Mouse (Mus musculus): Measurements from ENCODE around the gene Bud31. TPM values are rescaled to one million over a fixed set of nuclear protein-coding genes. Genes with fewer than 3 reads are reported as not detected.

Bud31 gene
- total and polyA plus RNA-seq, 2 experiments from 2014 or later, result 127 to 166 TPM

DNA sequence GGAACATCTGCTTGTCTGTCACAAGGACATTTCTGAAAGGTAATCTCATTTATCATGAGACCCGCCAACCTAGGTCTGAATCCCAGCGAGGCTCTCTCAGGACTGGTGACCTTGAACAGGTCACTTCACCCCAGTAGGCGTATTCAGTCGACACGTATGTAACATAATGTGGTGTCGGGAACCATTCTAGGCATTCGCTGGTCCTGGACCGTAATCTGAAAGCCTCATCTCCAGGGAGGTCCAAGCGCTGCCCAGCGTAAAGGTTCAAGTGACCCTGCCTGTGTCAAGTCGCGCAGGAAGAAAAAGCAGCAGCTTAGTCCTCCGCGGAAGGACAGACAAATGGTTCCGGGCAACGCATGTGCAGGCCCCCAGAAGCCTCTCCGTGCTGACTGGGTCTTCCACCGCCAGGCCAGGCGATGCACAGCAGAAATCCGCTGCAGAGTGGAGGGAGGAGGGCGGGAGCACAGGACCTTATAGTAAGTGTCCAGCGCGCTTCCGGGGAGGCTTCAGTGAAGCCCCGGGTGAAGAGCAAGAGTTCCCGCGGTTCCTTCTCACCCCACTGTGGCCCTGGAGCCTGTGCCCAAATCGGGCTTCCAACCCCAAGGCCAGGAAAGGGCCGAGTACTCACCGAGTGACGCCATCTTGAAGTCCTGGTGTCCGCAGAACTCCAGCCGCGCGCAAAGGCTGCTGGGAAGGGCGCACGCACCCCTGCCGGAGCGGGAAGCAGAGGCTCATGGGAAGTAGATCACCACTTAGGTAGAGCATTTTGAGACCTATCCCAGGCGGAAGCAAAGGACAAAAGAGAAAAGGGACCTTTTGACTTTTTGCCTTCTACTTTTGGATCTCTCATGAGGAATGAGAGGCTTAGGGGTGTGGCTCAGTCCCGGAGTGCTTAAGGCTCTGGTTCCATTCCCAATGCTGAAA lies 51.0 kb downstream of the Bud31 start:
- peak overlapping the region; percentile 77 for H3K4me3 ChIP-seq (ENCODE audit: low read depth, low read length)
- H3K4me2 ChIP-seq (ENCODE audit: low read depth), result peak overlapping the region; percentile 84
- ATAC-seq, result peak; percentile 92
- H3K27me3 ChIP-seq (ENCODE audit: insufficient read depth, low read length), result no peaks in the 10 kb centered on the region
- TF ChIP-seq CTCF (IDR thresholded peaks at IDR 0.05; ENCODE audit: low read depth), result no peak
- WGBS, result 2% methylated on average over 41 of the region's 41 CpGs
- DNase-seq, result peak; percentile 93
- H3K27ac ChIP-seq (ENCODE audit: low read depth, low read length), result peak overlapping the region; percentile 88
- peaks cover 14% of the 10 kb centered on the region; the same call in 1 of the 2 replicates for H3K4me1 ChIP-seq (ENCODE audit: insufficient read depth)
- H3K9me3 ChIP-seq (ENCODE audit: low read length), result no peaks in the 10 kb centered on the region
- peaks cover 40% of the 10 kb centered on the region for H3K36me3 ChIP-seq (ENCODE audit: insufficient read depth)
- H3K9ac ChIP-seq, result peak overlapping the region; percentile 97

DNA sequence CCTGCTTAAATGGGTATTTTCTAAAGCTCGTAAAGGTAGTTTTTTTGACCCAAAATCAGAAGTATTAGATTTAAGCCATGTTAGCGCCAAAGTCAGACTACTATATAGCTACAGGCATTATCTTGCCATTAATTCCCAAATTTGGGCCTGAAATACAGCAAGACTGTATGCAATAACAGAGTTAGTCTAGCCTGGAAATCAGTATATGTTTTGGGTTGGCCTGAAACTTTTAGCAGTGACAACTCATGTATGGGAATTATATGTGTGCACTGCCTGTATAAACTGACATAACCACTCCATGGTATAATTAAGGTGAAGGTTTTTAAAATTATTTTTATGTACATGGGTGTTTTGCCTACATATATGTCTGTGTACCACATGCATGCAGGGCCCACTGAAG lies 51.8 kb downstream of the Bud31 start, which contains the start of gene Atp5j2:
Gene Atp5j2 (minus strand): TSS at position 101 of the 400 bp plus-strand sequence.
- Histone ChIP-seq H3K27ac (ENCODE audit: low read depth, low read length) (peak within 1 kb of the TSS; percentile 88), H3K4me2 (ENCODE audit: low read depth) (peak within 1 kb of the TSS; percentile 84), H3K4me1 (ENCODE audit: insufficient read depth) (peaks cover 14% of the 10 kb centered on the region; the same call in 1 of the 2 replicates), H3K9ac (peak within 1 kb of the TSS; percentile 97), H3K27me3 (ENCODE audit: insufficient read depth, low read length) (no peaks in the 10 kb centered on the region), H3K9me3 (ENCODE audit: low read length) (no peaks in the 10 kb centered on the region), H3K4me3 (ENCODE audit: low read depth, low read length) (peak within 1 kb of the TSS; percentile 77), H3K36me3 (ENCODE audit: insufficient read depth) (peaks cover 39% of the 10 kb centered on the region)
- TF ChIP-seq CTCF (IDR thresholded peaks at IDR 0.05; ENCODE audit: low read depth), result no peak
- DNase-seq, result no peak
- no peak for ATAC-seq
- WGBS, result 75% methylated on average over 2 of the region's 2 CpGs

Other genes with a start within 250 kb of the Bud31 start
- gene Smurf1, start 174.5 kb upstream of the Bud31 start, total RNA-seq (2014; rRNA removed), result 49.2 and 55.5 TPM in 2 replicates
- 15.3 and 21.6 TPM in 2 replicates for gene Smurf1, start 174.5 kb upstream of the Bud31 start, polyA plus RNA-seq (2015; fragmentation: Nextera tagmentation; extraction: Ambion mirVana)
- gene Gm4871, start 107.6 kb upstream of the Bud31 start, total RNA-seq (2014; rRNA removed), result not detected in 2 replicates
- not detected in 2 replicates for gene Gm4871, start 107.6 kb upstream of the Bud31 start, polyA plus RNA-seq (2015; fragmentation: Nextera tagmentation; extraction: Ambion mirVana)
- gene 1700018F24Rik, start 97.4 kb upstream of the Bud31 start, total RNA-seq (2014; rRNA removed), result not detected in 2 replicates
- not detected in 2 replicates for gene 1700018F24Rik, start 97.4 kb upstream of the Bud31 start, polyA plus RNA-seq (2015; fragmentation: Nextera tagmentation; extraction: Ambion mirVana)
- 146 and 156 TPM in 2 replicates for gene Arpc1a, start 56.5 kb upstream of the Bud31 start, total RNA-seq (2014; rRNA removed)
- 246 and 273 TPM in 2 replicates for gene Arpc1a, start 56.5 kb upstream of the Bud31 start, polyA plus RNA-seq (2015; fragmentation: Nextera tagmentation; extraction: Ambion mirVana)
- 0.46 TPM in 1 of 2 replicates, not detected in the other for gene Kpna7, start 56.3 kb upstream of the Bud31 start, total RNA-seq (2014; rRNA removed)
- not detected in 2 replicates for gene Kpna7, start 56.3 kb upstream of the Bud31 start, polyA plus RNA-seq (2015; fragmentation: Nextera tagmentation; extraction: Ambion mirVana)
- 28.6 and 34.2 TPM in 2 replicates for gene Arpc1b, start 26.1 kb upstream of the Bud31 start, total RNA-seq (2014; rRNA removed)
- 59.9 and 67.1 TPM in 2 replicates for gene Arpc1b, start 26.1 kb upstream of the Bud31 start, polyA plus RNA-seq (2015; fragmentation: Nextera tagmentation; extraction: Ambion mirVana)
- 65.9 and 66.4 TPM in 2 replicates for gene Pdap1, start 124 bp upstream of the Bud31 start, total RNA-seq (2014; rRNA removed)
- 135 and 140 TPM in 2 replicates for gene Pdap1, start 124 bp upstream of the Bud31 start, polyA plus RNA-seq (2015; fragmentation: Nextera tagmentation; extraction: Ambion mirVana)
- 30.1 and 32.6 TPM in 2 replicates for gene Ptcd1, start 26.7 kb downstream of the Bud31 start, total RNA-seq (2014; rRNA removed)
- gene Ptcd1, start 26.7 kb downstream of the Bud31 start, polyA plus RNA-seq (2015; fragmentation: Nextera tagmentation; extraction: Ambion mirVana), result 20.4 and 21.7 TPM in 2 replicates
- 47.9 and 52.7 TPM in 2 replicates for gene Cpsf4, start 26.9 kb downstream of the Bud31 start, total RNA-seq (2014; rRNA removed)
- gene Cpsf4, start 26.9 kb downstream of the Bud31 start, polyA plus RNA-seq (2015; fragmentation: Nextera tagmentation; extraction: Ambion mirVana), result 38.1 and 39.2 TPM in 2 replicates
- 139 and 295 TPM in 2 replicates for gene Atp5j2, start 51.7 kb downstream of the Bud31 start, total RNA-seq (2014; rRNA removed)
- 570 and 702 TPM in 2 replicates for gene Atp5j2, start 51.7 kb downstream of the Bud31 start, polyA plus RNA-seq (2015; fragmentation: Nextera tagmentation; extraction: Ambion mirVana)
- gene Zkscan14, start 61.5 kb downstream of the Bud31 start, total RNA-seq (2014; rRNA removed), result 15.6 and 16.0 TPM in 2 replicates
- 11.7 TPM in 2 replicates for gene Zkscan14, start 61.5 kb downstream of the Bud31 start, polyA plus RNA-seq (2015; fragmentation: Nextera tagmentation; extraction: Ambion mirVana)
- 16.2 and 18.6 TPM in 2 replicates for gene Zkscan5, start 64.2 kb downstream of the Bud31 start, total RNA-seq (2014; rRNA removed)
- gene Zkscan5, start 64.2 kb downstream of the Bud31 start, polyA plus RNA-seq (2015; fragmentation: Nextera tagmentation; extraction: Ambion mirVana), result 11.3 and 12.2 TPM in 2 replicates
- 28.2 and 36.2 TPM in 2 replicates for gene Zfp655, start 91.4 kb downstream of the Bud31 start, total RNA-seq (2014; rRNA removed)
- 23.9 and 25.7 TPM in 2 replicates for gene Zfp655, start 91.4 kb downstream of the Bud31 start, polyA plus RNA-seq (2015; fragmentation: Nextera tagmentation; extraction: Ambion mirVana)
- gene Zscan25, start 140.1 kb downstream of the Bud31 start, total RNA-seq (2014; rRNA removed), result 20.9 and 27.4 TPM in 2 replicates
- 0.48 and 0.65 TPM in 2 replicates for gene Zscan25, start 140.1 kb downstream of the Bud31 start, polyA plus RNA-seq (2015; fragmentation: Nextera tagmentation; extraction: Ambion mirVana)
- gene Cyp3a57, start 204.9 kb downstream of the Bud31 start, total RNA-seq (2014; rRNA removed), result not detected in 2 replicates
- not detected in 2 replicates for gene Cyp3a57, start 204.9 kb downstream of the Bud31 start, polyA plus RNA-seq (2015; fragmentation: Nextera tagmentation; extraction: Ambion mirVana)

Measured in forebrain, postnatal 0 days (tissue).